Mouse (Mus musculus): Measurements from ENCODE around the gene Lce6a. TPM values are rescaled to one million over a fixed set of nuclear protein-coding genes. Genes with fewer than 3 reads are reported as not detected.

Gene Lce6a
- polyA plus RNA-seq, 1 experiment from 2014 or later: not detected

- no peaks in the 10 kb centered on the region for H3K27me3 ChIP-seq (replicated peaks; ENCODE audit: control insufficient read depth, insufficient read depth, low read length)
- H3K9me3 ChIP-seq (ENCODE audit: control insufficient read depth, low read length): no peaks in the 10 kb centered on the region; the same call in 1 of the 2 replicates
- H3K27ac ChIP-seq (ENCODE audit: low read depth, low read length): no peak overlapping the region
- H3K36me3 ChIP-seq (ENCODE audit: control insufficient read depth, insufficient read depth, low read length): no peaks in the 10 kb centered on the region
- ATAC-seq: no peak
- WGBS: 42% methylated on average over 1 of the region's 1 CpGs
- no peak overlapping the region for H3K4me2 ChIP-seq (ENCODE audit: low read length)
- H3K9ac ChIP-seq (ENCODE audit: low read depth, low read length): no peak overlapping the region
- no peak overlapping the region for H3K4me3 ChIP-seq (ENCODE audit: low read length)
- H3K4me1 ChIP-seq (ENCODE audit: control insufficient read depth, insufficient read depth, low read depth, low read length): no peaks in the 10 kb centered on the region
Measured at GRCm38 (mm10) chr3:92602169-92602568, 19.3 kb downstream of the Lce6a start.

- 50% methylated on average over 1 of the region's 1 CpGs for WGBS
- ATAC-seq: no peak
- H3K9ac ChIP-seq (ENCODE audit: low read depth, low read length): no peak overlapping the region
- no peak overlapping the region for H3K4me3 ChIP-seq (ENCODE audit: low read length)
- no peaks in the 10 kb centered on the region for H3K36me3 ChIP-seq (ENCODE audit: control insufficient read depth, insufficient read depth, low read length)
- no peaks in the 10 kb centered on the region; the same call in 1 of the 2 replicates for H3K9me3 ChIP-seq (ENCODE audit: control insufficient read depth, low read length)
- H3K27me3 ChIP-seq (replicated peaks; ENCODE audit: control insufficient read depth, insufficient read depth, low read length): no peaks in the 10 kb centered on the region
- no peaks in the 10 kb centered on the region for H3K4me1 ChIP-seq (ENCODE audit: control insufficient read depth, insufficient read depth, low read depth, low read length)
- H3K4me2 ChIP-seq (ENCODE audit: low read length): no peak overlapping the region
- H3K27ac ChIP-seq (ENCODE audit: low read depth, low read length): no peak overlapping the region
Measured at GRCm38 (mm10) chr3:92600456-92600855, 21.0 kb downstream of the Lce6a start.

GRCm38 (mm10) chr3:92599973-92600372, 21.5 kb downstream of the Lce6a start:
- Histone ChIP-seq H3K27me3 (replicated peaks; ENCODE audit: control insufficient read depth, insufficient read depth, low read length) (no peaks in the 10 kb centered on the region), H3K4me1 (ENCODE audit: control insufficient read depth, insufficient read depth, low read depth, low read length) (no peaks in the 10 kb centered on the region), H3K4me3 (ENCODE audit: low read length) (no peak overlapping the region), H3K36me3 (ENCODE audit: control insufficient read depth, insufficient read depth, low read length) (no peaks in the 10 kb centered on the region), H3K9me3 (ENCODE audit: control insufficient read depth, low read length) (no peaks in the 10 kb centered on the region; the same call in 1 of the 2 replicates), H3K4me2 (ENCODE audit: low read length) (no peak overlapping the region), H3K27ac (ENCODE audit: low read depth, low read length) (no peak overlapping the region), H3K9ac (ENCODE audit: low read depth, low read length) (no peak overlapping the region)
- ATAC-seq: no peak

GRCm38 (mm10) chr3:92598429-92598828, 23.0 kb downstream of the Lce6a start:
- Histone ChIP-seq H3K9me3 (ENCODE audit: control insufficient read depth, low read length) (no peaks in the 10 kb centered on the region; the same call in 1 of the 2 replicates), H3K4me2 (ENCODE audit: low read length) (no peak overlapping the region)
- 92% methylated on average over 2 of the region's 2 CpGs for WGBS

GRCm38 (mm10) chr3:92588858-92589257, 32.6 kb downstream of the Lce6a start, which contains the start of gene Smcp:
TSS of gene Smcp (minus strand) at chr3:92588997.
- Histone ChIP-seq H3K4me2 (ENCODE audit: low read length) (no peak within 1 kb of the TSS), H3K9ac (ENCODE audit: low read depth, low read length) (no peak within 1 kb of the TSS), H3K4me1 (ENCODE audit: control insufficient read depth, insufficient read depth, low read depth, low read length) (no peaks in the 10 kb centered on the region), H3K9me3 (ENCODE audit: control insufficient read depth, low read length) (no peaks in the 10 kb centered on the region), H3K27ac (ENCODE audit: low read depth, low read length) (no peak within 1 kb of the TSS), H3K4me3 (ENCODE audit: low read length) (no peak within 1 kb of the TSS), H3K27me3 (replicated peaks; ENCODE audit: control insufficient read depth, insufficient read depth, low read length) (no peaks in the 10 kb centered on the region), H3K36me3 (ENCODE audit: control insufficient read depth, insufficient read depth, low read length) (no peaks in the 10 kb centered on the region)
- ATAC-seq: no peak
- WGBS: 70% methylated on average over 1 of the region's 1 CpGs

More at GRCm38 (mm10) chr3:92598429-92598828, 23.0 kb downstream of the Lce6a start:
- Histone ChIP-seq H3K9ac (ENCODE audit: low read depth, low read length) (no peak overlapping the region), H3K4me1 (ENCODE audit: control insufficient read depth, insufficient read depth, low read depth, low read length) (no peaks in the 10 kb centered on the region), H3K27ac (ENCODE audit: low read depth, low read length) (no peak overlapping the region), H3K4me3 (ENCODE audit: low read length) (no peak overlapping the region), H3K36me3 (ENCODE audit: control insufficient read depth, insufficient read depth, low read length) (no peaks in the 10 kb centered on the region), H3K27me3 (replicated peaks; ENCODE audit: control insufficient read depth, insufficient read depth, low read length) (no peaks in the 10 kb centered on the region)
- no peak for ATAC-seq

- H3K27me3 ChIP-seq (replicated peaks; ENCODE audit: control insufficient read depth, insufficient read depth, low read length): no peaks in the 10 kb centered on the region
- no peaks in the 10 kb centered on the region for H3K4me1 ChIP-seq (ENCODE audit: control insufficient read depth, insufficient read depth, low read depth, low read length)
- no peak overlapping the region for H3K27ac ChIP-seq (ENCODE audit: low read depth, low read length)
- no peak overlapping the region for H3K9ac ChIP-seq (ENCODE audit: low read depth, low read length)
- no peaks in the 10 kb centered on the region for H3K36me3 ChIP-seq (ENCODE audit: control insufficient read depth, insufficient read depth, low read length)
- no peaks in the 10 kb centered on the region for H3K9me3 ChIP-seq (ENCODE audit: control insufficient read depth, low read length)
- ATAC-seq: no peak
- H3K4me3 ChIP-seq (ENCODE audit: low read length): no peak overlapping the region
- 93% methylated on average over 3 of the region's 3 CpGs for WGBS
- no peak overlapping the region for H3K4me2 ChIP-seq (ENCODE audit: low read length)
Measured at GRCm38 (mm10) chr3:92587190-92587589, 34.3 kb downstream of the Lce6a start.

- H3K27ac ChIP-seq (ENCODE audit: low read depth, low read length): no peak overlapping the region
- no peaks in the 10 kb centered on the region for H3K9me3 ChIP-seq (ENCODE audit: control insufficient read depth, low read length)
- WGBS: 79% methylated on average over 1 of the region's 1 CpGs
- no peak for ATAC-seq
- no peak overlapping the region for H3K4me3 ChIP-seq (ENCODE audit: low read length)
- no peaks in the 10 kb centered on the region for H3K36me3 ChIP-seq (ENCODE audit: control insufficient read depth, insufficient read depth, low read length)
- H3K4me1 ChIP-seq (ENCODE audit: control insufficient read depth, insufficient read depth, low read depth, low read length): no peaks in the 10 kb centered on the region
- H3K4me2 ChIP-seq (ENCODE audit: low read length): no peak overlapping the region
- H3K27me3 ChIP-seq (replicated peaks; ENCODE audit: control insufficient read depth, insufficient read depth, low read length): no peaks in the 10 kb centered on the region
- H3K9ac ChIP-seq (ENCODE audit: low read depth, low read length): no peak overlapping the region
Measured at GRCm38 (mm10) chr3:92585055-92585454, 36.4 kb downstream of the Lce6a start.

- no peak overlapping the region for H3K9ac ChIP-seq (ENCODE audit: low read depth, low read length)
- no peaks in the 10 kb centered on the region for H3K9me3 ChIP-seq (ENCODE audit: control insufficient read depth, low read length)
- no peak overlapping the region for H3K4me3 ChIP-seq (ENCODE audit: low read length)
- ATAC-seq: no peak
- no peaks in the 10 kb centered on the region for H3K4me1 ChIP-seq (ENCODE audit: control insufficient read depth, insufficient read depth, low read depth, low read length)
- H3K27ac ChIP-seq (ENCODE audit: low read depth, low read length): no peak overlapping the region
- no peaks in the 10 kb centered on the region for H3K36me3 ChIP-seq (ENCODE audit: control insufficient read depth, insufficient read depth, low read length)
- H3K27me3 ChIP-seq (replicated peaks; ENCODE audit: control insufficient read depth, insufficient read depth, low read length): no peaks in the 10 kb centered on the region
- no peak overlapping the region for H3K4me2 ChIP-seq (ENCODE audit: low read length)
- WGBS: 71% methylated on average over 3 of the region's 3 CpGs
Measured at GRCm38 (mm10) chr3:92583164-92583826, 38.2 kb downstream of the Lce6a start.

- no peak overlapping the region for H3K4me3 ChIP-seq (ENCODE audit: low read length)
- no peak for ATAC-seq
- WGBS: 69% methylated on average over 1 of the region's 1 CpGs
Measured at GRCm38 (mm10) chr3:92579508-92579907, 42.0 kb downstream of the Lce6a start.

More at GRCm38 (mm10) chr3:92579508-92579907, 42.0 kb downstream of the Lce6a start:
- H3K4me2 ChIP-seq (ENCODE audit: low read length): no peak overlapping the region
- H3K4me1 ChIP-seq (ENCODE audit: control insufficient read depth, insufficient read depth, low read depth, low read length): no peaks in the 10 kb centered on the region
- H3K27ac ChIP-seq (ENCODE audit: low read depth, low read length): no peak overlapping the region
- H3K27me3 ChIP-seq (replicated peaks; ENCODE audit: control insufficient read depth, insufficient read depth, low read length): no peaks in the 10 kb centered on the region
- H3K9me3 ChIP-seq (ENCODE audit: control insufficient read depth, low read length): no peaks in the 10 kb centered on the region
- no peak overlapping the region for H3K9ac ChIP-seq (ENCODE audit: low read depth, low read length)
- no peaks in the 10 kb centered on the region for H3K36me3 ChIP-seq (ENCODE audit: control insufficient read depth, insufficient read depth, low read length)

Measured in hindbrain, embryonic 16.5 days (tissue).